Mouse (Mus musculus): ENCODE data around the gene Bst1. TPM values are rescaled to one million over a fixed set of nuclear protein-coding genes. Genes with fewer than 3 reads are reported as not detected.
A peak's percentile ranks its signal among the peaks of the same experiment; 100 is the strongest.

Bst1 gene
- polyA plus RNA-seq, 1 experiment from 2014 or later: 3.6 TPM

DNA sequence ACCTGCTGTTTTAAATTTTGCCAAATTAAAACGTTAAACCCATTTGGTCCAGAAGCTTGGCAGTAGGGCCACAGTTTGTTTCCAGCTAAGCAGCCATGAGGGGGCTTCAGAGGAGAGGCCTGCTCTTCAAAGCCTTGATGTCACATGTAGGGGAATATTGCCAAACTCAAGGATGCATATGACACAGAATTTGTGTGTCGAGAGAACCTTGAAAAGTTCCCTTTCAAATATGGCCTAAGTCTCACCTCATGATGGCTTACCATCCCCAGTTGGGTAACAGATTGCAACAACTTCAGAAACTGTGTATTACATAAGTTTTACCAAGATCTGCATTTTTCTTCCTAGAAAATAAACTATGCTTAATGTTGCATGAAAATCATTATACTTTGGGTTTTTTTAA, 8.2 kb downstream of the Bst1 start:
- no peak for DNase-seq (ENCODE audit: low spot score)
- 73% methylated on average over 2 of the region's 2 CpGs for WGBS
- H3K27me3 ChIP-seq (ENCODE audit: control insufficient read depth, insufficient read depth, low read length): no peaks in the 10 kb centered on the region
- no peaks in the 10 kb centered on the region for H3K4me1 ChIP-seq (replicated peaks; ENCODE audit: control insufficient read depth, insufficient read depth)
- H3K4me2 ChIP-seq (replicated peaks; ENCODE audit: low read depth): no peak overlapping the region
- TF ChIP-seq EP300 (optimal IDR thresholded peaks at IDR 0.05) (no peak), CTCF (IDR thresholded peaks at IDR 0.05; ENCODE audit: low read depth) (no peak)
- no peaks in the 10 kb centered on the region for H3K36me3 ChIP-seq (ENCODE audit: control insufficient read depth, insufficient read depth, low read length)
- no peaks in the 10 kb centered on the region for H3K9me3 ChIP-seq (ENCODE audit: control insufficient read depth, low read length)
- no peak overlapping the region for H3K27ac ChIP-seq (replicated peaks)
- ATAC-seq (ENCODE audit: low FRiP score, low TSS enrichment): no peak
- no peak overlapping the region for H3K4me3 ChIP-seq (ENCODE audit: low read depth, low read length)
- no peak overlapping the region for H3K9ac ChIP-seq (ENCODE audit: low read length)

DNA sequence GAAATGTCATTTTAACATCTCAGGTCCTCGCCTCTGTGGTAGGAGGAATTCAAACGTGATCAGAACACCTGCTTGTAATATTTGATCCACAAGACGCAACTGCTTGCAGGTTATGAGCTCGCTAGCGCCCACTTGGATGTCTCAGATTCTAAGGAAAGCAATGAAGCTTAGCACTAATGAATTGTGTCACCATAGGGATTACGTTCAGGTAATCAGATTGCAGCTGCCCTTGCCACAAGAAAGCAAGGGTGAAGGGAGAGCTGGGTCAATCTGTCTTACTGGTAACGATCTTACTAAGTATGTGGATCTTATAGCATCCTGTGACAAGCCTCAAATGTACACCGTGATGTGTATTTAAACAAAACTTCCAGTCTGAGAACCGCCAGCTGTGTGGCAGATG, 8.7 kb downstream of the Bst1 start:
- no peak for TF ChIP-seq CTCF (IDR thresholded peaks at IDR 0.05; ENCODE audit: low read depth)
- TF ChIP-seq EP300 (optimal IDR thresholded peaks at IDR 0.05): no peak
- Histone ChIP-seq H3K27me3 (ENCODE audit: control insufficient read depth, insufficient read depth, low read length) (no peaks in the 10 kb centered on the region), H3K9me3 (ENCODE audit: control insufficient read depth, low read length) (no peaks in the 10 kb centered on the region), H3K9ac (ENCODE audit: low read length) (no peak overlapping the region), H3K4me3 (ENCODE audit: low read depth, low read length) (no peak overlapping the region), H3K4me2 (replicated peaks; ENCODE audit: low read depth) (no peak overlapping the region), H3K4me1 (replicated peaks; ENCODE audit: control insufficient read depth, insufficient read depth) (no peaks in the 10 kb centered on the region), H3K27ac (replicated peaks) (no peak overlapping the region), H3K36me3 (ENCODE audit: control insufficient read depth, insufficient read depth, low read length) (no peaks in the 10 kb centered on the region)
- WGBS: 57% methylated on average over 9 of the region's 9 CpGs
- DNase-seq (ENCODE audit: low spot score) (no peak), ATAC-seq (ENCODE audit: low FRiP score, low TSS enrichment) (no peak)

DNA sequence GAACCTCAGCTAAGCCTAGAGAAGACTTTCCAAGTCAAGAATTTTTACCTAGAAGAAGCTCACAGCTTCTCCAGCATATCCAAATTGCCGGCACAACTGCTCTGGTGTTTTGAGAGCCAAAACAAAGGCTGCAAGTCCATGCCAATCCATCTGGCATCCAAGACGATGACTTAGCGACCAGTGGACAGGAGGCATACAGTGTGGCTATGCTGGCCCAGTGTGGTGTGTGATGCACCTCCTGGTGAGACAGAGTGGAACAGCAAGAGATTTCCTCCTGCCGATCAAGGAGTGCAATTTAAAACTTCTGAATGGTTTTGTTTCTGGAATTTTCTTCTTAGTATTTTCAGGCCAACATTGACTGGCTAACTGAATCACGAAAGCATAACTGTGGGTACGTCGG, 17.9 kb downstream of the Bst1 start:
- Histone ChIP-seq H3K4me3 (ENCODE audit: low read depth, low read length) (no peak overlapping the region), H3K4me2 (replicated peaks; ENCODE audit: low read depth) (no peak overlapping the region), H3K27ac (replicated peaks) (no peak overlapping the region), H3K4me1 (replicated peaks; ENCODE audit: control insufficient read depth, insufficient read depth) (no peaks in the 10 kb centered on the region), H3K9ac (ENCODE audit: low read length) (no peak overlapping the region), H3K27me3 (ENCODE audit: control insufficient read depth, insufficient read depth, low read length) (no peaks in the 10 kb centered on the region), H3K9me3 (ENCODE audit: control insufficient read depth, low read length) (no peaks in the 10 kb centered on the region), H3K36me3 (ENCODE audit: control insufficient read depth, insufficient read depth, low read length) (no peaks in the 10 kb centered on the region)
- TF ChIP-seq CTCF (IDR thresholded peaks at IDR 0.05; ENCODE audit: low read depth): peak; percentile 49
- no peak for TF ChIP-seq EP300 (optimal IDR thresholded peaks at IDR 0.05)
- 87% methylated on average over 7 of the region's 7 CpGs for WGBS
- ATAC-seq (ENCODE audit: low FRiP score, low TSS enrichment): no peak
- DNase-seq (ENCODE audit: low spot score): no peak

DNA sequence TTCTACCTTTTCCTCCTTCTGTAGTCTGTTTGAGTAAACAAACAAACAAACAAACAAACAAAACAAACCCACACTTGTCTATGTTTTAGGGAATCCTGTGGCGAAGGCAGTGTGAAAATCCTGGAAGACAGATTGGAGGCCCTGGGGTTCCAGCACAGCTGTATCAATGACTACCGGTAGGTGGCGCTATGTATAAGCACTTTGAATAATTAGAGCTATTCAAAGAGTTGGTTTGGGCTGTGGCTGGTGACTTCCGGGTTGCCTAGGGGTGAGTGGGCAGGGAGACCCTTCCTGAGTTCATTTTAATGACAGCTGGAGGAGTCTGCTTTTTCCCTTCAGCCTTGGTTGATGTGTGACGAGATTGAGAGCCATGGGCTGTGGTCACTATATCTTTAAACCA, 18.7 kb downstream of the Bst1 start:
- ATAC-seq (ENCODE audit: low FRiP score, low TSS enrichment) (no peak), DNase-seq (ENCODE audit: low spot score) (no peak)
- Histone ChIP-seq H3K9me3 (ENCODE audit: control insufficient read depth, low read length) (no peaks in the 10 kb centered on the region), H3K36me3 (ENCODE audit: control insufficient read depth, insufficient read depth, low read length) (no peaks in the 10 kb centered on the region), H3K27me3 (ENCODE audit: control insufficient read depth, insufficient read depth, low read length) (no peaks in the 10 kb centered on the region), H3K4me3 (ENCODE audit: low read depth, low read length) (no peak overlapping the region), H3K4me1 (replicated peaks; ENCODE audit: control insufficient read depth, insufficient read depth) (no peaks in the 10 kb centered on the region), H3K27ac (replicated peaks) (no peak overlapping the region), H3K9ac (ENCODE audit: low read length) (no peak overlapping the region), H3K4me2 (replicated peaks; ENCODE audit: low read depth) (no peak overlapping the region)
- WGBS: 54% methylated on average over 5 of the region's 5 CpGs
- TF ChIP-seq EP300 (optimal IDR thresholded peaks at IDR 0.05) (no peak), CTCF (IDR thresholded peaks at IDR 0.05; ENCODE audit: low read depth) (peak; percentile 68)

DNA sequence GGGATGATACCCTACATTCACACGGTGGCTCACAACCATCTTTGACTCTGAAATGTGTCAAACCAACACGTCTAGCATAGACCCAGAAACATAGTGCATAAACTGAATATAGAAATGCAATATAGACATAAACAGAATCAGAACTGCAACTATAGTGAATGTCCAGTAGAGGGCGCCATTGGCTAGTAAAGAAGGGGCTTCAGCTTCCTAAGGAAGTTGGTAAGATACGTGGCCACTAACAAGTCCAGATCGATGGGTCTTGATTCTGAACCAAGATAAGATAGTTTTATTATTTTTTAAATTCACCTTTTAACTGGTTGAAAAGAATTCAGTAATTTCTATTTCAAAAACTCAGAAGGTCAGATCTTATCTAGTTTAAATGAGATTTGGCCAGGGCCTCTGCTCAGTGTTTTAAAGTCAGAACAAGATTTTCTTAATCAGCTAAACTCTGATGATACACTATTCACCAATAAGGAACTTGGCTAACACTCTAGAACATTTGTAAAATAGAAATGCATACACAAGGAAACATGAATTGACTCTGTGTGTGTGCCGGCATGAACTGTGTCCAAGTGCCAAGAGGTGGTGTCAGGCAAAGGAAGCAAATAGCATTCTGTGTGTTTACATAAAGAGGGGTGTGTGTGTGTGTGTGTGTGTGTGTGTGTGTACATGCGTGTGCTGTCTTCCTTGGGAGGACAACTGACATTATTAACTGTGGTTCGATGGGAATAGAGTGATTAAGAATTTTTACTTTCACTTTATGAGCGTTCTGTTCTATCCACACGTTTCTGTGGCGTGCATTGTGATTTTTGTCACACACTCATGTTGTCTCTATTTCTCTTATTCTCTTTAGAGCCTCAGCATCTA, 22.7 kb downstream of the Bst1 start:
- Histone ChIP-seq H3K9ac (ENCODE audit: low read length) (no peak overlapping the region), H3K4me3 (ENCODE audit: low read depth, low read length) (peak overlapping the region; percentile 24), H3K4me1 (replicated peaks; ENCODE audit: control insufficient read depth, insufficient read depth) (no peaks in the 10 kb centered on the region), H3K4me2 (replicated peaks; ENCODE audit: low read depth) (peak overlapping the region; percentile 45), H3K9me3 (ENCODE audit: control insufficient read depth, low read length) (no peaks in the 10 kb centered on the region), H3K27me3 (ENCODE audit: control insufficient read depth, insufficient read depth, low read length) (no peaks in the 10 kb centered on the region), H3K36me3 (ENCODE audit: control insufficient read depth, insufficient read depth, low read length) (no peaks in the 10 kb centered on the region), H3K27ac (replicated peaks) (no peak overlapping the region)
- ATAC-seq (ENCODE audit: low FRiP score, low TSS enrichment) (peak; percentile 77), DNase-seq (ENCODE audit: low spot score) (peak; percentile 53)
- WGBS: 17% methylated on average over 11 of the region's 11 CpGs
- peak; percentile 97 for TF ChIP-seq CTCF (IDR thresholded peaks at IDR 0.05; ENCODE audit: low read depth)
- TF ChIP-seq EP300 (optimal IDR thresholded peaks at IDR 0.05): no peak

DNA sequence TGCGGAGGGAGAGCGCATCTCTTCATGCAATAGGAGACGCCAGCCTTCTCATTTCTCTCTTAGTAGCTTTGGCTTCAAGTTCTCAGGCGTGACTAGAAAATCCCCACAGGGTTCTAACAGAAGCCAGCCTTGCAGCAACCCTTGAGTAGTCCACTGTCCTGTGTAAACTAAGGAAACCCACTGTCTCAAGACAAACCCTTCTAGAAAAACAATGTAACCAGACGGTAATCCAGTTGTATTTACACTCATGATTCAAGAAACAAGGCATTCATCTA, 23.3 kb downstream of the Bst1 start:
- peak overlapping the region; percentile 24 for H3K4me3 ChIP-seq (ENCODE audit: low read depth, low read length)
- H3K27ac ChIP-seq (replicated peaks): no peak overlapping the region
- WGBS: 59% methylated on average over 5 of the region's 5 CpGs
- H3K4me1 ChIP-seq (replicated peaks; ENCODE audit: control insufficient read depth, insufficient read depth): no peaks in the 10 kb centered on the region
- no peak for TF ChIP-seq EP300 (optimal IDR thresholded peaks at IDR 0.05)
- H3K27me3 ChIP-seq (ENCODE audit: control insufficient read depth, insufficient read depth, low read length): no peaks in the 10 kb centered on the region
- no peaks in the 10 kb centered on the region for H3K36me3 ChIP-seq (ENCODE audit: control insufficient read depth, insufficient read depth, low read length)
- DNase-seq (ENCODE audit: low spot score) (no peak), ATAC-seq (ENCODE audit: low FRiP score, low TSS enrichment) (no peak)
- no peaks in the 10 kb centered on the region for H3K9me3 ChIP-seq (ENCODE audit: control insufficient read depth, low read length)
- H3K9ac ChIP-seq (ENCODE audit: low read length): no peak overlapping the region
- H3K4me2 ChIP-seq (replicated peaks; ENCODE audit: low read depth): peak overlapping the region; percentile 45

Data from stomach, postnatal 0 days (tissue).